Mouse (Mus musculus): ENCODE data around the gene Acer1. TPM values are rescaled to one million over a fixed set of nuclear protein-coding genes. Genes with fewer than 3 reads are reported as not detected.

Acer1 gene
- total RNA-seq, 2 experiments from 2014 or later = not detected

- no peak for DNase-seq (ENCODE audit: extremely low spot score in 1 of 2, low spot score in 2 of 2)
- intact Hi-C loops (cut with DNase I) = no loop called here
Measured at GRCm38 (mm10) chr17:56962642-56963405, 19.1 kb downstream of the Acer1 start.

- intact Hi-C loops (cut with DNase I) = no loop called here
Measured at GRCm38 (mm10) chr17:56961880-56962279, 20.0 kb downstream of the Acer1 start.

GRCm38 (mm10) chr17:56958667-56959066 is 23.3 kb downstream of the Acer1 start:
- intact Hi-C loops (cut with DNase I) = no loop called here
- DNase-seq (ENCODE audit: extremely low spot score in 1 of 2, low spot score in 2 of 2) = no peak

More at GRCm38 (mm10) chr17:56961880-56962279, 20.0 kb downstream of the Acer1 start:
- no peak for DNase-seq (ENCODE audit: extremely low spot score in 1 of 2, low spot score in 2 of 2)

GRCm38 (mm10) chr17:56957763-56958429 is 24.0 kb downstream of the Acer1 start:
- intact Hi-C loops (cut with DNase I) = no loop called here
- DNase-seq (ENCODE audit: extremely low spot score in 1 of 2, low spot score in 2 of 2) = no peak

GRCm38 (mm10) chr17:56954871-56955270 is 27.1 kb downstream of the Acer1 start:
- DNase-seq (ENCODE audit: extremely low spot score in 1 of 2, low spot score in 2 of 2) = no peak
- intact Hi-C loops (cut with DNase I) = no loop called here

GRCm38 (mm10) chr17:56952639-56953038 is 29.3 kb downstream of the Acer1 start:
- no peak for DNase-seq (ENCODE audit: extremely low spot score in 1 of 2, low spot score in 2 of 2)
- intact Hi-C loops (cut with DNase I) = no loop called here

GRCm38 (mm10) chr17:56950915-56951314 is 31.0 kb downstream of the Acer1 start:
- DNase-seq (ENCODE audit: extremely low spot score in 1 of 2, low spot score in 2 of 2) = no peak
- intact Hi-C loops (cut with DNase I) = no loop called here

GRCm38 (mm10) chr17:56938751-56939150 is 43.2 kb downstream of the Acer1 start:
- no peak for DNase-seq (ENCODE audit: extremely low spot score in 1 of 2, low spot score in 2 of 2)
- intact Hi-C loops (cut with DNase I) = loop anchor here (5.0 kb wide), 1 partner anchor 126 kb away; no protein-coding TSS in a partner anchor

- DNase-seq (ENCODE audit: extremely low spot score in 1 of 2, low spot score in 2 of 2) = no peak
- intact Hi-C loops (cut with DNase I) = loop anchor here (5.0 kb wide), 1 partner anchor 124 kb away; no protein-coding TSS in a partner anchor
Measured at GRCm38 (mm10) chr17:56936731-56937130, 45.2 kb downstream of the Acer1 start.

GRCm38 (mm10) chr17:56935363-56936131 is 46.4 kb downstream of the Acer1 start, which contains the start of gene Mllt1:
Mllt1 (minus strand) TSS chr17:56935415.
- intact Hi-C loops (cut with DNase I) = loop anchor here (1.0 to 5.0 kb wide), 2 partner anchors 38 to 123 kb away; no protein-coding TSS in a partner anchor
- DNase-seq (ENCODE audit: extremely low spot score in 1 of 2, low spot score in 2 of 2) = peak; percentile 97 to 100

GRCm38 (mm10) chr17:56934545-56935330 is 47.2 kb downstream of the Acer1 start:
- intact Hi-C loops (cut with DNase I) = loop anchor here (1.0 to 5.0 kb wide), 2 partner anchors 37 to 122 kb away; no protein-coding TSS in a partner anchor
- peak; percentile 19 to 69 for DNase-seq (ENCODE audit: extremely low spot score in 1 of 2, low spot score in 2 of 2)

- no peak for DNase-seq (ENCODE audit: extremely low spot score in 1 of 2, low spot score in 2 of 2)
- intact Hi-C loops (cut with DNase I) = no loop called here
Measured at GRCm38 (mm10) chr17:56933395-56933794, 48.5 kb downstream of the Acer1 start.

GRCm38 (mm10) chr17:56930026-56930425 is 51.9 kb downstream of the Acer1 start:
- DNase-seq (ENCODE audit: extremely low spot score in 1 of 2, low spot score in 2 of 2) = no peak
- intact Hi-C loops (cut with DNase I) = no loop called here

- intact Hi-C loops (cut with DNase I) = no loop called here
- no peak for DNase-seq (ENCODE audit: extremely low spot score in 1 of 2, low spot score in 2 of 2)
Measured at GRCm38 (mm10) chr17:56929530-56929929, 52.4 kb downstream of the Acer1 start.

- DNase-seq (ENCODE audit: extremely low spot score in 1 of 2, low spot score in 2 of 2) = no peak
Measured at GRCm38 (mm10) chr17:56929101-56929500, 52.8 kb downstream of the Acer1 start.

GRCm38 (mm10) chr17:56925998-56926397 is 55.9 kb downstream of the Acer1 start:
- DNase-seq (ENCODE audit: extremely low spot score in 1 of 2, low spot score in 2 of 2) = no peak
- intact Hi-C loops (cut with DNase I) = no loop called here

More at GRCm38 (mm10) chr17:56929101-56929500, 52.8 kb downstream of the Acer1 start:
- intact Hi-C loops (cut with DNase I) = no loop called here

- intact Hi-C loops (cut with DNase I) = no loop called here
- no peak for DNase-seq (ENCODE audit: extremely low spot score in 1 of 2, low spot score in 2 of 2)
Measured at GRCm38 (mm10) chr17:56919725-56920124, 62.2 kb downstream of the Acer1 start.

GRCm38 (mm10) chr17:56917166-56917565 is 64.8 kb downstream of the Acer1 start:
- intact Hi-C loops (cut with DNase I) = no loop called here
- DNase-seq (ENCODE audit: extremely low spot score in 1 of 2, low spot score in 2 of 2) = no peak
